Mouse (Mus musculus): Measurements from ENCODE around the gene Muc13.

Muc13 gene

DNA sequence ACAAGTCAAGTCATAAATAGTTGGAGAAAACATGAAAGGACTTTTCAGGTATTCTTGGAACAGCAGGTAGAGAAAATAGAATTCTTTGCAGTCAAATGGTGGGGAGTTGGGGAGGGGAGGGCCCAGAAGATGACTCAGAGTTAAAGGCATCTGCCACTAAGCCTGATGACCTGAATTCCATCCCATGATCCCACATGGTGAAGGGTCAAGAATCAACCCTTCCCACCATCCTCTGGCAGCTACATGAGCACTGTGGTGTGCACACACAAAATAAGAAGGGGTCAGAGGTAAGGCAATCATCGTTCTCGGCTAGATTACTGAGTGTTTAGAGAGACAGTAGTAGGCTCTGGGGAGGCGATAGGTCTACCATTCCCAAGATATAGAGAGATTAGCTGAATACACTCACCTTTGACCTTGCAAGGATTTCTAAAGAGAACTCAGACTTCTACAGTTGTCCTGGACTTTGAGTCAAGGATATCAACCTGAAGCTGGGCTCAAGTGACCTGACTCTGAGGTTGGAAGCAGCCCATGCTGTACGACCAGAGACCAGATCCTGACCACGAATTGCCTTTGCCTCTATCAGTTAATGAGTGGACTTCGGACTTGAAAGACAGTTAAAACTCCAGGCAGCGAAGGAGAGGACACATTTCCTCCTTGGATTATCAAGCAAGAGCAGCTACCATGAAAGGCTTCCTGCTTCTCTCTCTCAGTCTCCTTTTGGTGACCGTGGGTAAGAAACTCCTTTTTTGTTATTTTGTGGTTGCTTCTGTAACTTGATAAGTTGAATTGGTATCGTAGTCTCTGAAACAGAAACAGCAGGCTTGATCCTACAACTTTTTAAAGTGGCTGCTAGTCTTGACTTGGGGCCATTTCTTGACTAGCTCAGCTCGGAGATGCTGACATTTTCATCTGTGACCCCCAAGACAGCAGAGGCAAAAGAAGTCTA is at the start of gene Muc13:
Gene Muc13 (plus strand): TSS at position 192 of the 946 bp plus-strand sequence.
- no peak for DNase-seq (ENCODE audit: low read depth, low spot score)

DNA sequence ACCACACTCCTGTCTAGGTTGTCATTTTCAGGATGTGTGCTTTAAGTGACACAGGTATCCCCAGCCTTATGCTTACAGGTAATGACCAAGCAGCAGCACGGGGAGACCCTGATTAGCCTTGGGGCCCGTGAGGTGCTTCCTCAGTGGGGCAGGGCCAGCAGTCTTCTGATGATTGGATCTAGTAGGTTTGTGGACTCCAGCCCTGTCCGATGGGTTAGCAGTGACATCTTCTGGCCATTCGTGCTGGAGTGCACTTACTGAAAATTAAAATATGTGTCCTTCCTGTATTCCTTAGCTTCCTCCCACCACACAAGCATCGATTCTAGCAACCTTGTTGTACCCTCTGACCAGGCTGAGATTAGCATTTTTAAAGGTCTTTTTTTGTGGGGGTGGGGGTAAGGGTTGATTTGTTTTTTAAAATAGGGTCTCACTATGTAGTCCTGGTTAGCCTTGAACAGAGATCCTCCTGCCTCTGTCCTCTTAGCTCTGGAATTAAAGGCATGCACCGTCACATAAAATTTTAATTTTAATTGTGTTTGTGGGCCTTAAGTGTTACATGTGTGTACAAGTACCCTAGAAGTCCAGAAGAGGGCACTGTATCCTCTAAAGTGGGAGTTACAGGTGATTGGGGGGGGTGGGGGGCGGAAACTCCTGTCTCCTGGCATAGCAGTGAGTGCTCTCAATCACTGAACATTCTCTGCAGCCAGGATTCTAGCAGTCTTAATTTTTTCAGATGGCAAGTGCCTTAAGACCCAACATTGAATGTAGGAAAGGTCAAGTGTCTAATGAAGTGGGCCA is 49.0 kb upstream of the Muc13 start:
- no peak for DNase-seq (ENCODE audit: low read depth, low spot score)

DNA sequence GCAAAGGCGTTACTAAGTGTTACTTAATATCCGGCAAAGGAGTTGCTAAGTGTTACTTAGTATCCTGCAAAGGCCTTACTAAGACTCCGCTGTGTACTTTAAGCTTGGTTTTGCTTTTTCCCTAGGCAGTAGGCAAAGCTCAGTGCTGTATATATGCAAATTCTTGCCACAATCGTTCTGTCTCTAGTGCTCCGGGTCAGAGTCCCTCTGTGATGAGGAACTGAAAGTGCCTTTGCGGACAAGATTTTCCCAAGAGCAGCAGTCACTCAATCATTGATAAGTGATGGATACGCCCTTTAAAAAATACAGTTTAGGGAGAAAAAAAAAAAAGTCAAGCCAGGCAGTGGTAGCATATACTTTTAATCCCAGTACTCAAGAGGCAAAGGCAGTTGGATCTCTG is 48.4 kb upstream of the Muc13 start:
- DNase-seq (ENCODE audit: low read depth, low spot score) = no peak

DNA sequence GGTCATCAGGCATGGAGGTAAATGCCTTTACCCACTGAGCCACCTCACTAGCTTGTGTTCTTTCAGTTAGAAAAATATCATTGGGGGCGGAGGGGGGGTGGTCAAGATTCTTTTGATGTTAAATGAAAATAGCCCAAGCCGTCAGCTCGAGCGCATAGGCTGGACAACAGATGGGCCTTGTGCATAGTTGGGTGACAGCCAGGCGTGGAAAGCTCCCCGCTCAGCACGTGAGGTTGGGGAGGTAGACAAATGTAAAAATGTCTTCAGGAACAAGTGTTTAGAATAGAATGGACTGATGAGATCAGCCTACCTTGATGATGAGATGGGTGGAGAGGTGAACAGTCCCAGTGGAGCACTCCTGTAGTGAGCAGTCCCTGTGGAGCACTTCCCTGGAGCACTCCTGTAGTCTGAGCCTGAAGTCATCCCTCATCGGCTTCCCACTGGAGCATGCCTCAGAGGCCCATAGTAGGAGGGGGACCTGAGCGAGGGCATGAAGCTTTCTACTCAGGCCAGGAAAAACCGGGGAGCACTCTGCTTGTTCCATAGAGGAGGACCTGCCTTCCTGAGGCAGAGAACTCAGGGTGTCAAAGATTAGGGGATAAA is 47.7 kb upstream of the Muc13 start:
- DNase-seq (ENCODE audit: low read depth, low spot score) = no peak

DNA sequence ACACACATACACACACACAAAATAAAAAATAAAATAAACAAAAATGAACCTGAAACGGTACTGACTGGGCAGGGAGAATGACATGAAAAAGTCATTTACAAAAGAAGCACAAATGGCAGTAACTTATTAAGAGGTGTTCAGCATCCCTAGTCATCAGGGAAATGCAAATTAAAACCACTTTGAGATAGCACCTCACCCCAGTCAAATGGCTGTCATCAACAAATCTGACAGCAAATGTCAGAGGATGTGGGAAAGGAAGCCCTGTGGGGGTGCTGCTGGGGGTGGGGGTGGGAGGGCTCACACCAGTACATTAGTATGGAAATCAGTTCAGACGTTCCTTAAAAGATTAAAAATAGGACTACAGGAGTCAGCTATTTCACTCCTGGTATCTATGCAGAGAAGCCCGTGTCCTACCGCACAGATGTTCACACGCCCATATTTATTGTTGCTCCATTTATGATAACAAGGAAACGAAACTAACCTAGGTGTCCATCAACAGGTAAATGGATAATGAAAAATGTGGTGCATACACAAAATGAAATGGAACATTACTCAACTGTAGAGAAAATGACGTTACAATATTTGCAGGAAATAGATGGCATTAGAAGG is 46.4 kb upstream of the Muc13 start:
- DNase-seq (ENCODE audit: low read depth, low spot score) = no peak

DNA sequence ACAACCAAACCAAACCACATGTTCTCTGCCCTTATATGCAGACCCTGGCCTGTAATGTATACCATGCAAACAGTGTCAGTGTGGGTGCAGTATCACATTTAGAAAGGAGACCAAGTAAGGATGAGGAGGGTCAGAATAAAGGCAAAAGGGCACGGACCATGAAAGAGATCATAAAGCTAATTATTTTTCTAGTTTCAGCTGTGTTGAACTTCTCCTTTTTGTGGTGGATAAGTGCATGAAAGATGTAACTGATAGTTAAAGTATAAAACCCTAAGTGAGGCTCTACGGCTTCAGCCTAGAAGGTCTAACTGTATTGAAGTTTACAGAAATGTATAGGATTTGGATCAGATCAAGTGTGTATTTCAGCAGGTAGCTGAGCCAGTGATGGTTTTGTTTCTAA is 45.8 kb upstream of the Muc13 start:
- DNase-seq (ENCODE audit: low read depth, low spot score) = no peak

DNA sequence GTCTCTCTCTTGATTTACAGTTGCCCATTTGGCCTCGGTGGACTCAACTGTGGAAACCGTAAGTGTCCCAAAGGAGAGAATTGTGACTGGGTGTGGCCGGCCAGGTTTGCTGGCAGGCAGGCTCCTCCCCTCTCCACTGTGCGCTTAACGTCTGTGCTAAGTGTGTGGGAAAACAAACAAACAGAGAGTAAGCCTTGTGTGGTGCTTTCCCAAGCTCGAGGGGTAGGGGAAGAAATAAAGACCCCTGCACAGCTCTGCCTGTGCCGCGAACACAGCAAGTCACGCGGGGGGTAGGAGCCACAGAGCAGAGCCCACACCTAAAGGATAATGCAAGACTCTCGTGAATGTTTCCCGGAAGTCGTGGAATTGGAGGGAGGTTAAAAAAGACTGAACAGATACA is 42.7 kb upstream of the Muc13 start:
- DNase-seq (ENCODE audit: low read depth, low spot score) = no peak

DNA sequence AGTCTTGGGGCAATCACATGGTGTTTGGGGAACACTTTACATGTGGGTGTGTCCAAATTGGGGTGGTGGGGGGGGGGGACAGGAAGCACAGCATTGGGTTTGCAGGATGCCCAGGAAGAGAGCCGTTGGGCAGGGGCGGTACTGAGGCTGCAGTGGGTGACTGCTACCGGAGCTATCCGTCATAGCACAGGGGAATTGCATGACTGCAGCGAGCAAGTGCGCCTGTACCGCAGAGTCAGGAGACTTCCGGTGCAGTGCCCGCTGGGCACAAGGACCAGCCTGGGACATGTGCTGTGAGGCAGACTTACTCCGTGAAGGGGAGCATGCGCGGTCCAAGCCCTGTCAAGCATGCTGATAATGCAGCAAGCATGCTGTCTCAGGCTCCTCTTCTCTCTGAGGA is 42.2 kb upstream of the Muc13 start:
- DNase-seq (ENCODE audit: low read depth, low spot score) = no peak

GRCm38 (mm10) chr16:33752904-33753578 is 40.8 kb upstream of the Muc13 start:
- no peak for DNase-seq (ENCODE audit: low read depth, low spot score)

DNA sequence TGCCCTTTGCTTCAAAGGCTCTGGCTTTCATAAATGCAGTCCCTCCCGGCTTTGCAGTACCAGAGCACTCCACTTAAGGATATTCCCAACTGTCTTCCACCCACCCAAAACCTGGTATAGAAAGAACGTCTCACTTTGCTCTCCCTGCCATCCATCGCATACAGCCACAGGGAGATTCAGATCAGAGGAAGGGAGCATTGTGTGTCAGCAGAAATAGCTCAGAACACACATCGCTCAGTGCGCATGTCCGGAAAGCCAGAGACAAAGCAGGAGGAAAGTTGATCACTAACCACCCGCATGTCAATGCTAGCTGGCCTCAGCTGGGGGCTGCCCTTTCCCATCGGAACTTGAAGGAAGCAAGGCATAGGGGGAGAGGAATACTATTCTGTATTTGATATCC is 38.5 kb upstream of the Muc13 start:
- no peak for DNase-seq (ENCODE audit: low read depth, low spot score)

- no peak for DNase-seq (ENCODE audit: low read depth, low spot score)
Observed at GRCm38 (mm10) chr16:33755961-33756360, 37.9 kb upstream of the Muc13 start.

DNA sequence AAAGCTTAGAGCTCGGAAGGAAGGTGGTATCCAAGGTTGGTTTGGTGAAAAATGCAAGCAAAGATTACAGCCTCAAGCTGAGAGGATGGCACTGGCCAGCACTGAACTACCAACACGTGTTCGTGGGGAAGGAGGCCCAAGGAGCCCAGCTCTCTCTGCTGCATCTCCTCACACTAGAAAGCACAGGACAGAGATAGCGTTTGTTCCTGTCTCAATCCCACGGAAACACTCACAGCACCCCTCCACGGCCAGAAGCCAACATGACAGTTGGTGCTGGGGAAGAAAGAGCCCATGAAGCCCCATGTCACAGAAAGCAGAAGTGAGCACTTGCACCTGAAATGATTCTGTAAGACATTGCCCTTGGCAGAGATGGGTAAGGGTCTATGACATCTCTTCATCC is 37.4 kb upstream of the Muc13 start:
- no peak for DNase-seq (ENCODE audit: low read depth, low spot score)

GRCm38 (mm10) chr16:33759207-33759606 is 34.6 kb upstream of the Muc13 start:
- no peak for DNase-seq (ENCODE audit: low read depth, low spot score)

DNA sequence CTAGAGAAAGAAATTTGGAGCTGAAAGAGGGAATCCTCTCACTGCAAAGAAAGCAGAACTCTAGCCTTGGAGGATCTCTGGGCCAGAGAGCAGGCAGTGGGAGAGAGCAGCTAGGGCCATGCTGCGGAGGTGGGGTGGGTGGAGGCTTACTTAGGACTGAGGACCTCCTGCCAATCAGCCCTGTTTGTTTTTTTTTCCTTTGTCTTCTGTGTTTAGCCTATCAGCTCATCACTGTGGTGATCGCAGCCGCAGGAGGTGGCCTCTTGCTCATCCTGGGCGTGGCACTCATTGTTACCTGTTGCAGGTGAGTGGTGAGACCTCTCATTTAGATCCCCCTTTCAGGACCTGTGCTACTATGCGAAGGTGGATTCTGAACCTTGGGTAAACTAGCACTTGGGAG is 33.3 kb upstream of the Muc13 start:
- no peak for DNase-seq (ENCODE audit: low read depth, low spot score)

- DNase-seq (ENCODE audit: low read depth, low spot score) = no peak
Observed at GRCm38 (mm10) chr16:33760996-33761395, 32.8 kb upstream of the Muc13 start.

DNA sequence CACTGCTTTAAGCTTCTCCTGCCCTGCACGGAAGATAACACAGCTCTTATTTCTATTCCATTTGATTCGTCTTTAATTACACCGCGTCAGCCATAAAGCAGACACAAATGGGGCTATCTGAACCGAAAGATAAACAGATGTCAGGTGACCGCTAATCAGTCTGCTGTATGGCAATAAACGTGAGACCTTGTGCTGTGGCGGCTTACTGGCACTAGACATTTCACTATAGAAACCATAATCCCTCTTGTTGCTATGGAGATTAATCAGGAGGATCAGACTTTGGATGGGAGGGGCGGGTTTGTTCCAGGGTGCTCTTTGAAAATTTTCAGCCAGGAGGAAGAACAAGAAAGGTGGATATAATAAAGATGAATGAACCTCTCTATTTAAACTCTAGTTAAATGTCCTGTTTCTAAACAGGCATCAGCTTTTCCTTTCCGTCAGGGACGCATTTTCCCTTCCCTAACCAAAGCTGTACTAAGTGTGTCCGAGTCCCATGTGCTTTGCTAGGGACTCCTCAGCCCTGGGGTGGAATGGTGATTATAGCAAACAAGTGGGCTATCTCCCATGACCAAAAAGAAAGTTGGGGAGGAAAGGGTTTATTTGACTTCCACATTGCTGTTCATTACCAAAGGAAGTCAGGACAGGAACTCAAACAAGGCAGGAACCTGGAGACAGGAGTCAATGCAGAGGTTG is 29.2 kb upstream of the Muc13 start:
- no peak for DNase-seq (ENCODE audit: low read depth, low spot score)

DNA sequence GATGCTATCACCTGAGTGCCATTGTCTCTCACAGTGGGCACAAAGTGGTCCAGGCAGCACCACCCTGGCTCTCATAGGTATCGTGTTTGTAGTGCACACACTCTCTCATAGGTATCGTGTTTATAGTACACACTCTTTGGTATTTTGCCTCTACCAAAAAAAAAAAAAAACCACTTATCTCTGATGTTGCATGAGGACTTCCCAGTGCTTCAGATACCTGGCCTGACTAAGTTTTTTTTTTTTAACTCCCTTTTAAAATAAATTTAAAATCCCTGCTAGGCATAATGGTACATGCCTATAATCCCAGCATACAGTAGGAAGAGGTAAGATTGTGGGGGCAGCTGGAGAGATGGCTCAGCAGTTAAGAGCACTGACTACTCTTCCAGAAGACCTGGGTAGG is 28.4 kb upstream of the Muc13 start:
- no peak for DNase-seq (ENCODE audit: low read depth, low spot score)

GRCm38 (mm10) chr16:33766309-33766708 is 27.5 kb upstream of the Muc13 start:
- DNase-seq (ENCODE audit: low read depth, low spot score) = no peak

- no peak for DNase-seq (ENCODE audit: low read depth, low spot score)
Observed at GRCm38 (mm10) chr16:33766757-33767156, 27.1 kb upstream of the Muc13 start.

- DNase-seq (ENCODE audit: low read depth, low spot score) = peak; percentile 21
Observed at GRCm38 (mm10) chr16:33768491-33769278, 25.2 kb upstream of the Muc13 start.

All from forelimb bud, embryonic 11.5 days (tissue).